Mouse (Mus musculus) thymus, adult 18-20 months (tissue): ENCODE measurements around the gene Gm21721.
"Not testable (repeated sequence)": the region's sequence is repeated elsewhere in the genome, so short reads cannot be mapped to it uniquely, and the experiment has no call there.

ENCODE experiments used
- DNase-seq, 2 experiments: peaks; one replicate each; pipeline ENCODE4 v3.0.0; 2022; ENCODE audit warnings: mixed read lengths in 2 of 2

Gm21721 gene

DNA sequence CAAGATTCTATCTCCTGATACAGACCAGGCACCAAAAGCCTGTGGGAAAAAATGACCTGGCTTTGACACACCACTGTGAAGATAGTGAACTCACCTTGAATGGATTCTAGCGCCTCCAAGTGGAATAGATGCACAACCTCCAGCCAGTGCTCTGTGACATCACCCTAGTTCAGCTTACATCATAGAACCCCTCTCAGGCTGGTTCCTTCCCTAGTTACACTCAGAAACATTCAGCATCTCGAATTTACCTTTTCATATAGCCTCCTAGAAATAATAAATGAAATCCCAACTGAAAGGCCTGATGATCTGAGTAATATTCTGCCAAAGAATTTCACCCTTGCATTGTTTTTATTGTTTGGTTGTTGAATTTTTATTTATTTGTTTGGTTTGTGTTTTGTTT lies at the start of gene Gm21721:
Gene Gm21721, minus strand, starts transcription at position 101 of the 400 bp plus-strand sequence.
- DNase-seq: not testable (repeated sequence)
